Mouse (Mus musculus) kidney, adult 9 months (tissue): ENCODE results near the gene Primpol.

Source experiments
- DNase-seq: peaks from one replicate; pipeline ENCODE4 v3.0.0; 2022

Primpol gene

GRCm38 (mm10) chr8:46616879-46617689, at the start of gene Primpol, which contains the start of gene Casp3:
TSS of gene Primpol (minus strand) at chr8:46617212.
TSS of gene Casp3 (plus strand) at chr8:46617291.
- peak; percentile 97 for DNase-seq

GRCm38 (mm10) chr8:46655919-46656318, 38.9 kb upstream of the Primpol start:
- DNase-seq, result no peak

- DNase-seq, result peak; percentile 45
Observed at GRCm38 (mm10) chr8:46651872-46652271, 34.9 kb upstream of the Primpol start.

- peak; percentile 66 for DNase-seq
Observed at GRCm38 (mm10) chr8:46648421-46648820, 31.4 kb upstream of the Primpol start.

GRCm38 (mm10) chr8:46641272-46641671, 24.3 kb upstream of the Primpol start:
- no peak for DNase-seq

- DNase-seq, result peak; percentile 13
Observed at GRCm38 (mm10) chr8:46639852-46640251, 22.8 kb upstream of the Primpol start.

- DNase-seq, result peak; percentile 63
Observed at GRCm38 (mm10) chr8:46639010-46639571, 22.1 kb upstream of the Primpol start.

- no peak for DNase-seq
Observed at GRCm38 (mm10) chr8:46630932-46631331, 13.9 kb upstream of the Primpol start.

GRCm38 (mm10) chr8:46630422-46630821, 13.4 kb upstream of the Primpol start:
- DNase-seq, result no peak

- no peak for DNase-seq
Observed at GRCm38 (mm10) chr8:46628645-46629044, 11.6 kb upstream of the Primpol start.

- peak; percentile 19 for DNase-seq
Observed at GRCm38 (mm10) chr8:46627881-46628280, 10.9 kb upstream of the Primpol start.

- no peak for DNase-seq
Observed at GRCm38 (mm10) chr8:46626642-46627041, 9.6 kb upstream of the Primpol start.

GRCm38 (mm10) chr8:46625166-46625565, 8.2 kb upstream of the Primpol start:
- no peak for DNase-seq

- DNase-seq, result no peak
Observed at GRCm38 (mm10) chr8:46622446-46623270, 5.6 kb upstream of the Primpol start.

- peak; percentile 22 for DNase-seq
Observed at GRCm38 (mm10) chr8:46618639-46619320, 1.8 kb upstream of the Primpol start.

- DNase-seq, result peak; percentile 31
Observed at GRCm38 (mm10) chr8:46617690-46618620, 943 bp upstream of the Primpol start.

- DNase-seq, result peak; percentile 16
Observed at GRCm38 (mm10) chr8:46615936-46616335, 1.1 kb downstream of the Primpol start.

- peak; percentile 50 for DNase-seq
Observed at GRCm38 (mm10) chr8:46613377-46613776, 3.6 kb downstream of the Primpol start.

GRCm38 (mm10) chr8:46612913-46613312, 4.1 kb downstream of the Primpol start:
- peak; percentile 9 for DNase-seq

GRCm38 (mm10) chr8:46611557-46611956, 5.5 kb downstream of the Primpol start:
- no peak for DNase-seq

GRCm38 (mm10) chr8:46606930-46607329, 10.1 kb downstream of the Primpol start:
- DNase-seq, result no peak

- DNase-seq, result no peak
Observed at GRCm38 (mm10) chr8:46603587-46603986, 13.4 kb downstream of the Primpol start.
